Mouse (Mus musculus) forebrain, embryonic 14.5 days (tissue): ENCODE data around the gene H2-Aa. TPM values are rescaled to one million over a fixed set of nuclear protein-coding genes. Genes with fewer than 3 reads are reported as not detected.

ENCODE experiments used
- ATAC-seq: fragments of 200-750 bp; cut with Nextera tagmentation; 2 replicates; pipeline ENCODE4 v1.8.0; 2017; ENCODE audit warnings: mild to moderate bottlenecking, moderate library complexity
- DNase-seq: peaks from one replicate; pipeline ENCODE4 v3.0.0-alpha.2; 2015; ENCODE audit warnings: low spot score
- H3K27ac ChIP-seq: fragments of 300-500 bp; sonication (generic); 2 replicates; pipeline ENCODE4 v1.5.1; 2014; ENCODE audit warnings: low read depth, mild to moderate bottlenecking, control low read depth, low read length, moderate library complexity
- H3K27me3 ChIP-seq: fragments of 300-500 bp; sonication (generic); replicated peaks from 2 replicates; pipeline ENCODE4 v1.6.1; 2014; ENCODE audit warnings: low read length, control low read depth, mixed read lengths; ENCODE audit not compliant: control insufficient read depth, insufficient read depth
- H3K36me3 ChIP-seq: fragments of 300-500 bp; sonication (generic); 2 replicates; pipeline ENCODE4 v1.6.1; 2014; ENCODE audit warnings: low read length, control low read depth; ENCODE audit not compliant: control insufficient read depth, insufficient read depth
- H3K4me1 ChIP-seq: fragments of 300-500 bp; sonication (generic); 2 replicates; pipeline ENCODE4 v1.6.1; 2014; ENCODE audit warnings: antibody characterized with exemption, low read length, control low read depth; ENCODE audit not compliant: control insufficient read depth, insufficient read depth
- H3K4me2 ChIP-seq: fragments of 300-500 bp; sonication (generic); 2 replicates; pipeline ENCODE4 v1.6.1; 2014; ENCODE audit warnings: mild to moderate bottlenecking, control low read depth, low read length
- H3K4me3 ChIP-seq: fragments of 300-500 bp; sonication (generic); 2 replicates; pipeline ENCODE4 v1.5.1; 2014; ENCODE audit warnings: low read depth, low read length, control low read depth
- H3K9ac ChIP-seq: fragments of 300-500 bp; sonication (generic); 2 replicates; pipeline ENCODE4 v1.6.1; 2014; ENCODE audit warnings: mild to moderate bottlenecking, low read length, control low read depth, moderate library complexity
- H3K9me3 ChIP-seq: fragments of 300-500 bp; sonication (generic); replicated peaks from 2 replicates; pipeline ENCODE4 v1.6.1; 2016; ENCODE audit warnings: low read length, control low read depth, mixed read lengths; ENCODE audit not compliant: control insufficient read depth
- WGBS: fragments of 180-500 bp; shearing (Covaris S2); extraction: QIAGEN DNeasy Blood & Tissue Kit; methylation state at CpG from one replicate; pipeline ENCODE4 v1.1.7; 2014; 5-methylcytosine and 5-hydroxymethylcytosine counted together
- polyA plus RNA-seq: library from polyadenylated mRNA; unstranded; fragments of >200 nt; fragmentation: Nextera tagmentation; extraction: Ambion mirVana; gene quantifications from 2 replicates; pipeline ENCODE4 v1.2.1, GENCODE M21; 2014

The H2-Aa gene
- polyA plus RNA-seq, 1 experiment from 2014 or later, result 0.25 TPM

DNA sequence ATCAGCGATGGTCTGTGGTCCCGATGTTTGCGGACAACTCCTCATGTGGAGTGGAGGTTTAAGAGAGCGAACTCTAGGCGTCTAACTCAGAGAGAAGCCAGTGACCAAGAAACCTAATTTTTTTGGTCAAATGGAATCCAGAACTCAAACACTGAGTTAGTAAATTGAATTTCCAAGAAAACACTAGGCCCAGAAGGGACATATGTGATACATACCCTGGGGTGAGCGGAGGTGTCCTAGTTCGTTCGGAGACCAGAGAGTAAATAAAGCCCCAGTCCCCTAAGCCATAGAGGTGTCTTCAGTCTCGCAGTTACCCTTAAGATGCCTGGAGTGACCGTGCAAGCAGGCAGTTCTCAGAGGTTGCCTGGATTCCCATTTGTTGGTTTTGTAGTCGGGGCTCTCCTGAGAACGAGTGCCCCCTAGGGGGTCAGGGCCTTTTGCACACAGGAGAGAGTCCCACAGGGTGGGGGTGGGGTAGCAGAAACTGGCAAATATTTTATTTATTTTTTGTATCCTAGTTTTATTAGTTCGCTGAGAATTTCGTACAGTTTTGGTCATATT lies 23.7 kb downstream of the H2-Aa start:
- Histone ChIP-seq H3K4me3 (peak overlapping the region; percentile 42), H3K9me3 (no peaks in the 10 kb centered on the region), H3K36me3 (no peaks in the 10 kb centered on the region), H3K9ac (0 out of 2 replicates have a peak overlapping the region, but pooled peaks have one; percentile 33), H3K4me1 (peaks cover 4% of the 10 kb centered on the region; the same call in 1 of the 2 replicates), H3K4me2 (peak overlapping the region; percentile 83), H3K27me3 (peaks cover 19% of the 10 kb centered on the region), H3K27ac (no peak overlapping the region)
- 6% methylated on average over 14 of the region's 14 CpGs for WGBS
- ATAC-seq (no peak), DNase-seq (peak; percentile 45)

DNA sequence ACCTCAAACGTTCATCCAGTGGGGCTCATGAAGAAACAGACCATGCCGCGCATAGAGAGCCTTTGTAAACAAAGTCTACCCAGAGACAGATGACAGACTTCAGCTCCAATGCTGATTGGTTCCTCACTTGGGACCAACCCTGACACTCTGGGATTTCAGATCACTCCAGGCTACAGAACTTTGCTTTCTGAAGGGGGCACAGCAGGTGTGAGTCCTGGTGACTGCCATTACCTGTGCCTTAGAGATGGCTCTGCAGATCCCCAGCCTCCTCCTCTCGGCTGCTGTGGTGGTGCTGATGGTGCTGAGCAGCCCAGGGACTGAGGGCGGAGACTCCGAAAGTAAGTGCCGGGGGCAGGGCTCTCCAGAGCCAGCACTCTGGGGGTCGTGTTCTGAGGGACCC lies 24.6 kb downstream of the H2-Aa start:
- no peak overlapping the region for H3K27ac ChIP-seq
- no peaks in the 10 kb centered on the region for H3K36me3 ChIP-seq
- H3K4me1 ChIP-seq, result peaks cover 4% of the 10 kb centered on the region; the same call in 1 of the 2 replicates
- DNase-seq, result peak; percentile 95
- H3K4me3 ChIP-seq, result peak overlapping the region; percentile 42
- H3K9me3 ChIP-seq, result no peaks in the 10 kb centered on the region
- ATAC-seq, result peak; percentile 92
- peak overlapping the region; percentile 83 for H3K4me2 ChIP-seq
- H3K9ac ChIP-seq, result peak overlapping the region; percentile 33; the same call in 1 of the 2 replicates
- WGBS, result 2% methylated on average over 8 of the region's 8 CpGs
- peaks cover 19% of the 10 kb centered on the region for H3K27me3 ChIP-seq

DNA sequence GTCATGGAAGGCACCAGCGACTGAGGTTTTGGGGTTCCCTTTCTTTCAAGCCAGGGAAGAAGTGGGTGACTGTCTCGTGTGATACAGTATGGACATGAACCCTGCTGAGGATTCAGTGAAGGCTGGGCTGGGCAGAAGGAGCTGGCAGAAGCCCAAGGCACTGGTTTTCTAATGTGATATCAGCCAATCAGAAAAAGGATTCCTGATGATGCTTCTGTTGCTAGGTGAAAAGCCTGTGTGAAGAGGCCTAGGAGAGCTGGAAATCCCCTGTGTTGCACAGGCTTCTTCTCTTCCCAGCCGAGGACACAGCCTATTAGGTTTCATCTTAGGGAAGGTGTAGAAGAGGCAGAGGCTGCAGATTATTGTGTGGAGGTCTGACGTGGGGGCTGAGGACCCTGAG lies 26.1 kb downstream of the H2-Aa start:
- Histone ChIP-seq H3K36me3 (no peaks in the 10 kb centered on the region), H3K4me2 (no peak overlapping the region), H3K4me1 (peaks cover 4% of the 10 kb centered on the region; the same call in 1 of the 2 replicates), H3K9ac (no peak overlapping the region), H3K27ac (no peak overlapping the region), H3K4me3 (no peak overlapping the region), H3K27me3 (peaks cover 19% of the 10 kb centered on the region), H3K9me3 (no peaks in the 10 kb centered on the region)
- peak; percentile 92 for DNase-seq
- WGBS, result 29% methylated on average over 4 of the region's 4 CpGs
- peak; percentile 54 for ATAC-seq

DNA sequence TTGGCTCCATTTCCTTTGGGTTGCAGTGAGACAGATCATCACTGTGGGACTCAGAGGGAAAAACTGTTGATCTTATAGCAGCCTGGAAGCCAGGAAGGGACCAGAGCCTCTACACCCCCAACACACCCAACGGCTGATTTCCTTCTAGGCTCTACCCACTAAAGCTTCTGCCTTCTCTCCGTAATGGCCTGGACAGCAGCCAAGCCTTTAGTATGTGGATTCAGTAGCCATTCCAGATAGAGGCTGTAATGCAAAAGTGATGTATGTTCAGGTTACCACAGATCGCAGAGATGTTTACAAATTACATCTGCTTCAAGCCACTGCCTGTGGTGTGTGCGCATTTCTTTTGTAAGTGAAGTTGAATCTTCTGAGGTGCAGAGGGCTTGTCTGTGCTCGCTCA lies 27.1 kb downstream of the H2-Aa start:
- H3K9me3 ChIP-seq, result no peaks in the 10 kb centered on the region
- DNase-seq (peak; percentile 11), ATAC-seq (no peak)
- H3K4me1 ChIP-seq, result peaks cover 4% of the 10 kb centered on the region; the same call in 1 of the 2 replicates
- H3K4me3 ChIP-seq, result no peak overlapping the region
- H3K9ac ChIP-seq, result no peak overlapping the region
- no peak overlapping the region for H3K4me2 ChIP-seq
- H3K27ac ChIP-seq, result no peak overlapping the region
- WGBS, result 68% methylated on average over 5 of the region's 5 CpGs
- peaks cover 19% of the 10 kb centered on the region for H3K27me3 ChIP-seq
- no peaks in the 10 kb centered on the region for H3K36me3 ChIP-seq

DNA sequence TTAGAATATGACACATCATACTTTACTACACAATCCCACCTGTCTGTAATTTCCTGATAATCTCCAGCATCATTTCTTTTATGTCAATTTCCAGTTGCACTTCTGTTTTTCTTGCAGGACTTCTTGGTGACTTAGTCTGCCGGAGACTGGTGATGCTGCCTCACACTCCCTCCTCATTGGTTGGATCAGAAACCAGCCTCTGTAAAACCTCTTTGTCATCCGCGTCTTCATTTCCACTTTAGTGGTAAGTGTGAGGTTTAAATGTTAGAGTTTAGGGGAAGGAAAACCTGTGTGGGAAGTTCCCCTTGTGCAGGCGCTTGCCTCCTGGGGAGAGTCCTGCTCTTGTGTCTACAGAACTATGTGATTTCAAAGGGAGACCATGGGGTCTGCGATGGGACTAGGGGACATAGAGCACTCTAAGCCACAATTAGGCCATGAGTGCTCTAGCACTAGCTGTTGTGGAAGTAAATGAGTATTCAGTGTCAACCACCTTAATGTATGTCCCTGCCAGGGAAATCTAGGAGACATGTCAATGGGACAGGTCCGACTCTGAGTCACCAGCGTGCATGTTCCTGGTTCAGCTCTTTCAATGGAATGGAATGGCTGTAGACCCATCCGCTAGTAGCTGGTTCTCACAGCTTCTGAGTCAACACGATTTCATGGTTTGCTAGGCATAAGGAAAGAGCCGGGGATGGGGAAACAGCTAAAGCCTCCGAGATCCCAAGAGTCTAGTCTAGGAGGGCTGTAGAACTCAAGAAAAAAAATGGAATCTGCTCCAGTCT lies 29.8 kb downstream of the H2-Aa start, which contains the start of gene H2-Ab1:
TSS of gene H2-Ab1 (plus strand) at position 96 of the 782 bp plus-strand sequence.
- Histone ChIP-seq H3K9me3 (no peaks in the 10 kb centered on the region), H3K4me2 (no peak within 1 kb of the TSS), H3K27me3 (0 out of 2 replicates have a peak, but pooled peaks cover 3% of the 10 kb centered on the region), H3K27ac (no peak within 1 kb of the TSS), H3K4me3 (no peak within 1 kb of the TSS), H3K9ac (no peak within 1 kb of the TSS), H3K4me1 (no peaks in the 10 kb centered on the region), H3K36me3 (no peaks in the 10 kb centered on the region)
- ATAC-seq, result no peak
- 73% methylated on average over 11 of the region's 11 CpGs for WGBS
- DNase-seq, result peak; percentile 58

DNA sequence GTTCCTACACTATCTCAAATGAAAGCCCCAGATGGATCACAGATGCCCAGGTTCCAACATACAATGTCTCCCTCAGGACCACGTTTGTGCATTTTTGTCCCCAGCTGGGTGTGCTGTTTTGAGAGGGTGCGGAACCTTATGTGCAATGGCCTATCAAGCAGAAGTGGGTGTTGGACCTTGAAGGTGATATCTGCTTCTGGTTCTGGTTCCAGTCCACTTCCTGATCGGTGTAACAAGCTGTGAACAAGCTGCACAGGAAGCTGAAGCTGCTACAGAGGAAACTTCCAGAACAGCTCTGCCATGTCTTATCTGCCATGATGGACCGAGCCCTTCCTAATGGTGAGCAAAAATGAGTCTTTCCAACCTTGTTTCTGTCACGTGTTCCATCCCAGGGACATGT lies 31.1 kb downstream of the H2-Aa start:
- H3K9ac ChIP-seq, result no peak overlapping the region
- H3K4me1 ChIP-seq, result no peaks in the 10 kb centered on the region
- no peaks in the 10 kb centered on the region for H3K36me3 ChIP-seq
- H3K4me3 ChIP-seq, result no peak overlapping the region
- DNase-seq, result no peak
- no peak for ATAC-seq
- WGBS, result 87% methylated on average over 5 of the region's 5 CpGs
- no peaks in the 10 kb centered on the region for H3K9me3 ChIP-seq
- H3K27me3 ChIP-seq, result no peaks in the 10 kb centered on the region
- no peak overlapping the region for H3K27ac ChIP-seq
- H3K4me2 ChIP-seq, result no peak overlapping the region

DNA sequence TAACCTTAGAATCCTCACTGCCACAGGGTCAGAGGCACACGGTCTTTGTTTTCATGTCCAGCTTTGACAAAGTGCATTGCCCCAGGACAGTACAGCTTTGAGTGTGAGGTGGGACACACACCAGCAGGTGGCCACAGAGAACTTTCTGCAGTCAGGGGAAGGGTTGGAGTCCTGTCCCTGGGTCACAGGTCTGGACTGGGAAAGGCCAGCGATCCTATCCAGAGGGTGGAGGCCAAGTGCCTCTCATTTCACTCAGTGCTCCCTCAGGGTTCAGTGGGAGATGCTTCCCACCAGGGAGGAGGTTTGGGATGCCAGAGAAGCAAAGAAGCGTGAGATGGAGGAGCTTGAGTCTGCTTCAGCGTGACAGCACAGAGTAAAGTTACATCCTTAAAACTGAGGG lies 36.0 kb downstream of the H2-Aa start:
- Histone ChIP-seq H3K9ac (no peak overlapping the region), H3K27ac (no peak overlapping the region), H3K4me1 (no peaks in the 10 kb centered on the region), H3K27me3 (0 out of 2 replicates have a peak, but pooled peaks cover 2% of the 10 kb centered on the region), H3K4me2 (no peak overlapping the region), H3K4me3 (no peak overlapping the region), H3K36me3 (no peaks in the 10 kb centered on the region), H3K9me3 (no peaks in the 10 kb centered on the region)
- no peak for ATAC-seq
- 44% methylated on average over 4 of the region's 4 CpGs for WGBS
- DNase-seq, result no peak

DNA sequence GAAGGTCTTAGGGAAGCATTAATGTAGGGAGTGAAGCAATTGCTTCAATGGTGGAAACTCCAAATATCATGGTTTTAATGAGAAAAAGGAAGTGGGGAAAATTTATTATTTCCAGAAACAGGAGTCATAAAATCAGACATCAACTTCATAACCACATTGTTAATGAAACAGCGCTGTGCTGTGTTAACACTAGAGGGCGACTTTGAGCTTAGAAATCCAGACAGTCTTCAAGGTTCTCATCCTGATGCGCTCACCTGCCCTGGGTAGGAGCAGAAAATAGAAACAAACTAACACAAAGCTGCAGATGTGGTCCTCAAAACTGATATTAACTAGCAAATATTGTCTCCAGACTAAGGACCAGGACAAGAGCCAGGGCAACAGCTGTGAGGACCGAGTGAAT lies 37.7 kb downstream of the H2-Aa start:
- no peak overlapping the region for H3K4me3 ChIP-seq
- no peak overlapping the region for H3K27ac ChIP-seq
- ATAC-seq (no peak), DNase-seq (peak; percentile 85)
- H3K4me2 ChIP-seq, result no peak overlapping the region
- 0 out of 2 replicates have a peak, but pooled peaks cover 2% of the 10 kb centered on the region for H3K27me3 ChIP-seq
- H3K4me1 ChIP-seq, result no peaks in the 10 kb centered on the region
- no peaks in the 10 kb centered on the region for H3K9me3 ChIP-seq
- H3K9ac ChIP-seq, result no peak overlapping the region
- 20% methylated on average over 4 of the region's 4 CpGs for WGBS
- H3K36me3 ChIP-seq, result no peaks in the 10 kb centered on the region

DNA sequence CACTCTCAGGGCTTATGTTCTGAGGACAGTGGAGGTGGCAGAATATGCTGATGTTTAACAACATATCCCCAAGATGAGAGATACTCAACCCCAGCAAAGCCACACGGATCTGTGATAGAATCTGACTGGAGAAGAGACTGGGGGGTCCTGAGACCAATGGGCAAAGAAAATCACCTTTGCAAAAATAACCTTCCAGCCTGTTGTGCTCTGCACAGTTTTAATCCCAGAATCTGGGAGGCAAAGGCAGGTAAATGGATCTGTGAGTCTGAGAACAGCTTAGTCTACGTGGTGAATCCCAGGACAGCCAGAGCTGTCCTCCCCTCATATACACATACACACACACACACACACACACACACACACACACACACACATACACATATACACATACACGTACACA lies 38.3 kb downstream of the H2-Aa start:
- H3K9me3 ChIP-seq, result no peaks in the 10 kb centered on the region
- no peak overlapping the region for H3K27ac ChIP-seq
- 47% methylated on average over 3 of the region's 3 CpGs for WGBS
- no peaks in the 10 kb centered on the region for H3K4me1 ChIP-seq
- H3K9ac ChIP-seq, result no peak overlapping the region
- no peaks in the 10 kb centered on the region for H3K36me3 ChIP-seq
- ATAC-seq, result no peak
- DNase-seq, result no peak
- H3K27me3 ChIP-seq, result 0 out of 2 replicates have a peak, but pooled peaks cover 2% of the 10 kb centered on the region
- H3K4me3 ChIP-seq, result no peak overlapping the region
- H3K4me2 ChIP-seq, result no peak overlapping the region
